In genomic region chr16:78484319-78484718, GRCm38 (mm10) we compare ENCODE assay signal across 23 mouse cellular contexts.
DNase-seq lines count a peak whose midpoint lies in the region; ATAC-seq lines count a peak whose summit lies in the region.
"Had no signal": no experiment of that assay in that cellular context is flagged by ENCODE, and none has a peak within 500 bp of the region (broad histone marks: within the 10 kb centered on the region; RNA-seq: fewer than 3 reads in every experiment).

No protein-coding gene starts in this region.

- H3K36me3 ChIP-seq in limb, embryonic 11.5 days (ENCODE audit: control insufficient read depth, insufficient read depth, low read length), result no peaks in the 10 kb centered on the region
- no peaks in the 10 kb centered on the region for H3K36me3 ChIP-seq in limb, embryonic 10.5 days
- H3K36me3 ChIP-seq in hindbrain, embryonic 13.5 days, result no peaks in the 10 kb centered on the region
- H3K36me3 ChIP-seq: embryonic facial prominence, embryonic 10.5 days; embryonic facial prominence, embryonic 12.5 days; forebrain, embryonic 15.5 days; G1E had no signal

- no peaks in the 10 kb centered on the region for H3K4me1 ChIP-seq in limb, embryonic 11.5 days (ENCODE audit: control insufficient read depth, insufficient read depth, low read length)
- 0 out of 2 replicates have a peak, but pooled peaks cover 6% of the 10 kb centered on the region for H3K4me1 ChIP-seq in limb, embryonic 10.5 days
- H3K4me1 ChIP-seq in hindbrain, embryonic 13.5 days (replicated peaks), result no peaks in the 10 kb centered on the region
- H3K4me1 ChIP-seq: embryonic facial prominence, embryonic 10.5 days; embryonic facial prominence, embryonic 12.5 days; forebrain, embryonic 13.5 days; forebrain, embryonic 15.5 days had no signal

- WGBS in limb, embryonic 11.5 days, result 91% methylated on average over 4 of the region's 4 CpGs
- 91% methylated on average over 4 of the region's 4 CpGs for WGBS in limb, embryonic 10.5 days
- 92% methylated on average over 4 of the region's 4 CpGs for WGBS in hindbrain, embryonic 13.5 days

- no peaks in the 10 kb centered on the region for H3K9me3 ChIP-seq in limb, embryonic 11.5 days (ENCODE audit: control insufficient read depth, low read length)
- no peaks in the 10 kb centered on the region for H3K9me3 ChIP-seq in limb, embryonic 10.5 days (replicated peaks)
- H3K9me3 ChIP-seq in hindbrain, embryonic 13.5 days, result no peaks in the 10 kb centered on the region
- H3K9me3 ChIP-seq: embryonic facial prominence, embryonic 10.5 days; embryonic facial prominence, embryonic 12.5 days; forebrain, embryonic 13.5 days; forebrain, embryonic 15.5 days had no signal

- DNase-seq in limb, embryonic 11.5 days (ENCODE audit: low spot score), result peak; percentile 9
- DNase-seq in limb, embryonic 10.5 days (ENCODE audit: low spot score), result no peak
- DNase-seq: adrenal gland, adult 8-10 months; adrenal gland, postnatal 14 days; adrenal gland, postnatal 36 days; B cell, adult 2 months; cerebellum, adult 11-12 months; cerebellum, adult 2 months; cerebellum, adult 9-10 months; cerebellum, postnatal 10 days; cerebellum, postnatal 25 days had no signal

- H3K9ac ChIP-seq in limb, embryonic 11.5 days (ENCODE audit: low read length), result no peak overlapping the region
- no peak overlapping the region for H3K9ac ChIP-seq in hindbrain, embryonic 13.5 days
- H3K9ac ChIP-seq: embryonic facial prominence, embryonic 12.5 days; forebrain, embryonic 13.5 days; forebrain, embryonic 15.5 days had no signal

- no peaks in the 10 kb centered on the region for H3K27me3 ChIP-seq in limb, embryonic 11.5 days (ENCODE audit: control insufficient read depth, insufficient read depth, low read length)
- no peaks in the 10 kb centered on the region for H3K27me3 ChIP-seq in limb, embryonic 10.5 days (ENCODE audit: low read depth, poor library complexity, severe bottlenecking)
- H3K27me3 ChIP-seq in hindbrain, embryonic 13.5 days, result no peaks in the 10 kb centered on the region
- H3K27me3 ChIP-seq: CH12.LX; embryonic facial prominence, embryonic 12.5 days; forebrain, embryonic 13.5 days; forebrain, embryonic 15.5 days; Patski had no signal

- no peak overlapping the region for H3K4me2 ChIP-seq in limb, embryonic 11.5 days (ENCODE audit: low read depth, severe bottlenecking)
- no peak overlapping the region for H3K4me2 ChIP-seq in hindbrain, embryonic 13.5 days
- H3K4me2 ChIP-seq: embryonic facial prominence, embryonic 12.5 days; forebrain, embryonic 13.5 days; forebrain, embryonic 15.5 days had no signal

- no peak overlapping the region for H3K4me3 ChIP-seq in limb, embryonic 11.5 days (ENCODE audit: low read depth, low read length)
- no peak overlapping the region for H3K4me3 ChIP-seq in limb, embryonic 10.5 days
- H3K4me3 ChIP-seq in hindbrain, embryonic 13.5 days, result no peak overlapping the region
- H3K4me3 ChIP-seq: embryonic facial prominence, embryonic 10.5 days; embryonic facial prominence, embryonic 12.5 days; forebrain, embryonic 13.5 days; forebrain, embryonic 15.5 days had no signal

- no peak for ATAC-seq in limb, embryonic 11.5 days (ENCODE audit: insufficient number of reproducible peaks, low FRiP score, low TSS enrichment, low read depth)
- peak; percentile 66 for ATAC-seq in granulocyte monocyte progenitor cell, adult 5-6 weeks (replicated peaks; ENCODE audit: poor library complexity, severe bottlenecking)
- ATAC-seq in megakaryocyte progenitor cell, adult 5-6 weeks (replicated peaks; ENCODE audit: poor library complexity), result peak; percentile 61
- ATAC-seq in hindbrain, embryonic 13.5 days (ENCODE audit: low FRiP score), result no peak
- ATAC-seq: activated CD4-positive, CD25-positive, alpha-beta regulatory T cell, adult 4 months; CD4-positive, CD25-positive, alpha-beta regulatory T cell, adult 4 months; forebrain, embryonic 13.5 days; forebrain, embryonic 15.5 days; Patski had no signal

- H3K27ac ChIP-seq in limb, embryonic 11.5 days (replicated peaks; ENCODE audit: low read depth, low read length), result no peak overlapping the region
- H3K27ac ChIP-seq in limb, embryonic 10.5 days, result no peak overlapping the region
- H3K27ac ChIP-seq in hindbrain, embryonic 13.5 days, result no peak overlapping the region
- H3K27ac ChIP-seq: embryonic facial prominence, embryonic 10.5 days; embryonic facial prominence, embryonic 12.5 days; forebrain, embryonic 13.5 days; forebrain, embryonic 15.5 days had no signal

Comparison
In these comparisons a context has a peak if more than half of its experiments do, and no peak if none do; other contexts are left out.
1. ATAC-seq: peak in granulocyte monocyte progenitor cell, adult 5-6 weeks (single experiment) and megakaryocyte progenitor cell, adult 5-6 weeks (single experiment); none in limb, embryonic 11.5 days (single experiment) and hindbrain, embryonic 13.5 days (single experiment).